ENCODE assay signal across 9 mouse cellular contexts in genomic region chrX:99522830-99523229, GRCm38 (mm10). TPM values are rescaled to one million over a fixed set of nuclear protein-coding genes. Genes with fewer than 3 reads are reported as not detected.
A peak's percentile ranks its signal among the peaks of the same experiment; 100 is the strongest.
DNase-seq lines count a peak whose midpoint lies in the region; ATAC-seq and TF ChIP-seq lines count a peak whose summit lies in the region.
"Had no signal": no experiment of that assay in that cellular context is flagged by ENCODE, and none has a peak within 500 bp of the region (broad histone marks: within the 10 kb centered on the region; RNA-seq: fewer than 3 reads in every experiment).

No protein-coding gene starts in this region.

- no peaks in the 10 kb centered on the region for H3K36me3 ChIP-seq in forebrain, postnatal 0 days (ENCODE audit: insufficient read depth)
- no peaks in the 10 kb centered on the region for H3K36me3 ChIP-seq in intestine, embryonic 14.5 days (ENCODE audit: control insufficient read depth, insufficient read depth, low read length)
- H3K36me3 ChIP-seq in midbrain, embryonic 13.5 days: no peaks in the 10 kb centered on the region
- H3K36me3 ChIP-seq in spleen, adult 2 months (ENCODE audit: control insufficient read depth, insufficient read depth, low read length): no peaks in the 10 kb centered on the region
- H3K36me3 ChIP-seq: liver, embryonic 15.5 days had no signal

- peak; percentile 86 for ATAC-seq in forebrain, postnatal 0 days
- ATAC-seq in intestine, embryonic 14.5 days (replicated peaks; ENCODE audit: low FRiP score, low TSS enrichment, low read depth): no peak; the same call in 1 of the 2 replicates
- ATAC-seq in midbrain, embryonic 13.5 days: peak; percentile 78
- ATAC-seq in erythroblast, adult 5-6 weeks (replicated peaks; ENCODE audit: low FRiP score, poor library complexity, severe bottlenecking): no peak

- peak; percentile 61 for DNase-seq in R1 (ENCODE audit: low read depth, low spot score)
- peak; percentile 57 to 78 for DNase-seq in cerebellum, adult 18-20 months
- DNase-seq in forebrain, postnatal 0 days: peak; percentile 83
- DNase-seq in intestine, embryonic 14.5 days (ENCODE audit: low spot score): peak; percentile 78
- peak; percentile 52 to 59 for DNase-seq in left cerebral cortex, postnatal 14 days (ENCODE audit: low spot score in 2 of 2)
- peak; percentile 14 to 26 for DNase-seq in spleen, adult 2 months (ENCODE audit: low read depth in 1 of 2, low spot score in 2 of 2)

- no peak overlapping the region for H3K27ac ChIP-seq in forebrain, postnatal 0 days (ENCODE audit: low read depth, low read length)
- no peak overlapping the region for H3K27ac ChIP-seq in intestine, embryonic 14.5 days (ENCODE audit: low read depth)
- H3K27ac ChIP-seq in midbrain, embryonic 13.5 days: peak overlapping the region; percentile 44; the same call in 1 of the 2 replicates
- no peak overlapping the region for H3K27ac ChIP-seq in spleen, adult 2 months (ENCODE audit: insufficient read depth, low read length)
- H3K27ac ChIP-seq: liver, embryonic 15.5 days had no signal

- no peak overlapping the region for H3K4me3 ChIP-seq in forebrain, postnatal 0 days (ENCODE audit: low read depth, low read length)
- no peak overlapping the region for H3K4me3 ChIP-seq in intestine, embryonic 14.5 days (ENCODE audit: low read depth, low read length)
- H3K4me3 ChIP-seq in midbrain, embryonic 13.5 days (replicated peaks): no peak overlapping the region
- no peak overlapping the region for H3K4me3 ChIP-seq in spleen, adult 2 months (ENCODE audit: extremely low read depth, insufficient read depth, insufficient read length)
- H3K4me3 ChIP-seq: liver, embryonic 15.5 days had no signal

- H3K4me1 ChIP-seq in forebrain, postnatal 0 days (ENCODE audit: insufficient read depth): no peaks in the 10 kb centered on the region
- H3K4me1 ChIP-seq in intestine, embryonic 14.5 days (replicated peaks; ENCODE audit: control insufficient read depth, insufficient read depth, low read length): 0 out of 2 replicates have a peak, but pooled peaks cover 6% of the 10 kb centered on the region
- H3K4me1 ChIP-seq in midbrain, embryonic 13.5 days (replicated peaks): peaks cover 24% of the 10 kb centered on the region
- no peaks in the 10 kb centered on the region for H3K4me1 ChIP-seq in spleen, adult 2 months (ENCODE audit: control insufficient read depth, insufficient read depth, insufficient read length)
- H3K4me1 ChIP-seq: liver, embryonic 15.5 days had no signal

- no peaks in the 10 kb centered on the region for H3K9me3 ChIP-seq in forebrain, postnatal 0 days (ENCODE audit: low read length)
- no peaks in the 10 kb centered on the region for H3K9me3 ChIP-seq in intestine, embryonic 14.5 days (ENCODE audit: control insufficient read depth, low read length)
- no peaks in the 10 kb centered on the region for H3K9me3 ChIP-seq in midbrain, embryonic 13.5 days
- H3K9me3 ChIP-seq: liver, embryonic 15.5 days had no signal

- no peaks in the 10 kb centered on the region for H3K27me3 ChIP-seq in forebrain, postnatal 0 days (ENCODE audit: insufficient read depth, low read length)
- H3K27me3 ChIP-seq in intestine, embryonic 14.5 days (replicated peaks; ENCODE audit: control insufficient read depth, insufficient read depth, low read length): peaks cover 20% of the 10 kb centered on the region
- peaks cover 76% of the 10 kb centered on the region for H3K27me3 ChIP-seq in midbrain, embryonic 13.5 days
- H3K27me3 ChIP-seq in spleen, adult 2 months (ENCODE audit: control insufficient read depth, insufficient read depth, low read length): no peaks in the 10 kb centered on the region

- H3K9ac ChIP-seq in forebrain, postnatal 0 days: no peak overlapping the region
- no peak overlapping the region for H3K9ac ChIP-seq in intestine, embryonic 14.5 days (ENCODE audit: low read length)
- H3K9ac ChIP-seq in midbrain, embryonic 13.5 days (replicated peaks): no peak overlapping the region
- H3K9ac ChIP-seq: liver, embryonic 15.5 days had no signal

- peak; percentile 87 for TF ChIP-seq CTCF in forebrain, postnatal 0 days (IDR thresholded peaks at IDR 0.05; ENCODE audit: low read depth)
- TF ChIP-seq CTCF in spleen, adult 2 months (IDR thresholded peaks at IDR 0.05; ENCODE audit: extremely low read depth, insufficient read depth, insufficient read length, insufficient replicate concordance): peak; percentile 59; the same call in 1 of the 2 replicates

- WGBS in forebrain, postnatal 0 days: 26% methylated on average over 5 of the region's 5 CpGs
- 20% methylated on average over 5 of the region's 5 CpGs for WGBS in intestine, embryonic 14.5 days
- WGBS in midbrain, embryonic 13.5 days: 24% methylated on average over 5 of the region's 5 CpGs
- 19% methylated on average over 5 of the region's 5 CpGs for WGBS in spleen, adult 2 months

- no peak overlapping the region for H3K4me2 ChIP-seq in forebrain, postnatal 0 days (ENCODE audit: low read depth)
- no peak overlapping the region for H3K4me2 ChIP-seq in intestine, embryonic 14.5 days (ENCODE audit: low read length)
- H3K4me2 ChIP-seq in midbrain, embryonic 13.5 days (replicated peaks): no peak overlapping the region
- H3K4me2 ChIP-seq: liver, embryonic 15.5 days had no signal

- intact Hi-C loops in left cerebral cortex, postnatal 14 days (cut with DNase I): loop anchor here (2.0 to 5.0 kb wide), 2 partner anchors 51 to 388 kb away; partner anchors contain the start of gene Pja1

- TF ChIP-seq POLR2A in spleen, adult 2 months (IDR thresholded peaks at IDR 0.05; ENCODE audit: low read depth, low read length): no peak

RNA-seq across cellular contexts. Expression of gene Pja1, which starts 51.8 kb away (rescaled TPM):
- total RNA-seq in forebrain, postnatal 0 days (2014; rRNA removed): 270 and 285 TPM in 2 replicates
- polyA plus RNA-seq in forebrain, postnatal 0 days (2015; fragmentation: Nextera tagmentation; extraction: Ambion mirVana): 378 and 395 TPM in 2 replicates
- 143 and 161 TPM in 2 replicates for polyA plus RNA-seq in intestine, embryonic 14.5 days (2014; fragmentation: Nextera tagmentation; extraction: Ambion mirVana)
- total RNA-seq in left cerebral cortex, postnatal 14 days (2021): 100 to 1,000 TPM; 181 to 200 TPM
- 322 and 354 TPM in 2 replicates for polyA plus RNA-seq in midbrain, embryonic 13.5 days (2015; fragmentation: Nextera tagmentation; extraction: Ambion mirVana)
- 16.7 and 19.6 TPM in 2 replicates for polyA plus RNA-seq in spleen, adult 2 months (2012; rRNA removed)
- total RNA-seq in erythroblast, adult 5-6 weeks (2015; ENCODE audit: low replicate concordance): 1.2 and 2.9 TPM in 2 replicates
- 4.6 and 5.5 TPM in 2 replicates for total RNA-seq in erythroblast, adult 5-6 weeks (2017; ENCODE audit: low replicate concordance)

Comparison
In these comparisons a context has a peak if more than half of its experiments do, and no peak if none do; other contexts are left out.
1. DNase-seq: peak in every context shown above with its lines; median percentile 83 in forebrain, postnatal 0 days; 78 in intestine, embryonic 14.5 days; 68 in cerebellum, adult 18-20 months; 61 in R1; 56 in left cerebral cortex, postnatal 14 days; 20 in spleen, adult 2 months.
2. ATAC-seq: peak in forebrain, postnatal 0 days (single experiment) and midbrain, embryonic 13.5 days (single experiment); none in intestine, embryonic 14.5 days (single experiment) and erythroblast, adult 5-6 weeks (single experiment).